Mouse (Mus musculus) gastrocnemius, postnatal 4 days (tissue): ENCODE results near the gene Ndrg2. TPM values are rescaled to one million over a fixed set of nuclear protein-coding genes. Genes with fewer than 3 reads are reported as not detected.

Experiments
- DNase-seq, 2 experiments: peaks; one replicate each; pipeline ENCODE4 v3.0.0; 2021 to 2022; ENCODE audit warnings: low spot score in 2 of 2, mixed read lengths in 2 of 2
- total RNA-seq, 2 experiments: library from RNA; stranded (reverse); gene quantifications; 2 replicates each; pipeline ENCODE4 v1.2.3; 2021

Gene Ndrg2
- total RNA-seq, 2 experiments from 2014 or later = 315 to 500 TPM

- no peak for DNase-seq
Observed at GRCm38 (mm10) chr14:51915030-51915429, 1.1 kb upstream of the Ndrg2 start.

GRCm38 (mm10) chr14:51913062-51913959, 647 bp downstream of the Ndrg2 start:
- DNase-seq = peak; percentile 53 to 75

GRCm38 (mm10) chr14:51912391-51913061, 1.4 kb downstream of the Ndrg2 start:
- DNase-seq = no peak

GRCm38 (mm10) chr14:51911301-51911700, 2.7 kb downstream of the Ndrg2 start:
- no peak for DNase-seq

- no peak for DNase-seq
Observed at GRCm38 (mm10) chr14:51906102-51906501, 7.9 kb downstream of the Ndrg2 start.

GRCm38 (mm10) chr14:51904706-51905105, 9.3 kb downstream of the Ndrg2 start:
- DNase-seq = no peak

GRCm38 (mm10) chr14:51903782-51904181, 10.2 kb downstream of the Ndrg2 start:
- DNase-seq = no peak

- DNase-seq = peak; percentile 65 to 79
Observed at GRCm38 (mm10) chr14:51902806-51903710, 10.9 kb downstream of the Ndrg2 start.

GRCm38 (mm10) chr14:51899351-51899750, 14.6 kb downstream of the Ndrg2 start:
- no peak for DNase-seq

- no peak for DNase-seq
Observed at GRCm38 (mm10) chr14:51896539-51897170, 17.3 kb downstream of the Ndrg2 start.

GRCm38 (mm10) chr14:51896019-51896418, 17.9 kb downstream of the Ndrg2 start:
- no peak for DNase-seq

GRCm38 (mm10) chr14:51895071-51895470, 18.9 kb downstream of the Ndrg2 start:
- DNase-seq = no peak

GRCm38 (mm10) chr14:51893809-51894208, 20.1 kb downstream of the Ndrg2 start:
- no peak for DNase-seq

- DNase-seq = no peak
Observed at GRCm38 (mm10) chr14:51893094-51893794, 20.7 kb downstream of the Ndrg2 start.

GRCm38 (mm10) chr14:51892191-51892939, 21.6 kb downstream of the Ndrg2 start, which contains the start of gene Slc39a2:
Slc39a2 (plus strand) TSS chr14:51892889.
- DNase-seq = no peak

- DNase-seq = no peak
Observed at GRCm38 (mm10) chr14:51889833-51890232, 24.1 kb downstream of the Ndrg2 start.

GRCm38 (mm10) chr14:51886051-51886450, 27.9 kb downstream of the Ndrg2 start:
- DNase-seq = no peak

GRCm38 (mm10) chr14:51884598-51885331, 29.2 kb downstream of the Ndrg2 start, which contains the start of gene Mettl17:
Mettl17 (plus strand) TSS chr14:51884842.
- peak; percentile 84 to 96 for DNase-seq
